11 mouse cellular contexts compared by ENCODE assay signal in the genomic region with DNA sequence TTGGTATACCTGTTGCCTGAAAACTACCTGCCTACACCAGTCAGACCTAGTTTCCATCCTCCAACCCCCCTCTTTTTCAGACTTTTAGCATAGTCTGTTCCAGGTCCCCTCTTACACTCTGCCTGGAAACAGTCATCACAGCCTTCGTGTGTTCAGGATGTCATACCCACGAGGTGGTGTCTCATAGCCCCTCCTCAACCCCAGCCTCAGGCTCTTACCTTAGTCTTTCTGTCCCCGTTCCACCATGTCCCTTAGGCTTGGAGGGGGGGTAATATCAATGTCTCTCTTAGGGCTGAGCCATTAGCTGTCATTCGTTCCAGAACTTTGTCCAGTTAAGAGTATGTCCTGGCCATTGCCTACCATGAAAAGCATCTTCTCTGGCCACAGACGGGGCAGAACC. TPM values are rescaled to one million over a fixed set of nuclear protein-coding genes. Genes with fewer than 3 reads are reported as not detected.
DNase-seq lines count a peak whose midpoint lies in the region; ATAC-seq lines count a peak whose summit lies in the region.
"Had no signal": no experiment of that assay in that cellular context is flagged by ENCODE, and none has a peak within 500 bp of the region (broad histone marks: within the 10 kb centered on the region; RNA-seq: fewer than 3 reads in every experiment).

No protein-coding gene starts in this region.

- H3K27me3 ChIP-seq in liver, embryonic 12.5 days (replicated peaks), result 0 out of 2 replicates have a peak, but pooled peaks cover 3% of the 10 kb centered on the region
- H3K27me3 ChIP-seq in liver, embryonic 11.5 days (replicated peaks; ENCODE audit: control insufficient read depth, insufficient read depth, low read length), result no peaks in the 10 kb centered on the region; the same call in 1 of the 2 replicates
- H3K27me3 ChIP-seq in forebrain, embryonic 12.5 days, result peaks cover 8% of the 10 kb centered on the region
- no peaks in the 10 kb centered on the region for H3K27me3 ChIP-seq in limb, embryonic 11.5 days (ENCODE audit: control insufficient read depth, insufficient read depth, low read length)
- H3K27me3 ChIP-seq in neural tube, embryonic 15.5 days (replicated peaks), result no peaks in the 10 kb centered on the region
- H3K27me3 ChIP-seq: CH12.LX had no signal

- ATAC-seq in liver, embryonic 12.5 days, result peak; percentile 44
- ATAC-seq in liver, embryonic 11.5 days (replicated peaks; ENCODE audit: low FRiP score), result no peak
- peak; percentile 20; the same call in 1 of the 2 replicates for ATAC-seq in forebrain, embryonic 12.5 days (ENCODE audit: low FRiP score)
- 0 out of 2 replicates have a peak, but pooled peaks have one; percentile 17 for ATAC-seq in limb, embryonic 11.5 days (ENCODE audit: insufficient number of reproducible peaks, low FRiP score, low TSS enrichment, low read depth)
- ATAC-seq in neural tube, embryonic 15.5 days (ENCODE audit: low FRiP score), result peak; percentile 14; the same call in 1 of the 2 replicates

- no peak overlapping the region for H3K27ac ChIP-seq in liver, embryonic 12.5 days
- H3K27ac ChIP-seq in liver, embryonic 11.5 days (ENCODE audit: low read depth, low read length), result no peak overlapping the region
- H3K27ac ChIP-seq in forebrain, embryonic 12.5 days, result no peak overlapping the region
- no peak overlapping the region for H3K27ac ChIP-seq in limb, embryonic 11.5 days (replicated peaks; ENCODE audit: low read depth, low read length)
- no peak overlapping the region for H3K27ac ChIP-seq in neural tube, embryonic 15.5 days (replicated peaks)
- H3K27ac ChIP-seq: limb, embryonic 12.5 days; midbrain, embryonic 12.5 days had no signal

- peak overlapping the region; percentile 54; the same call in 1 of the 2 replicates for H3K4me2 ChIP-seq in liver, embryonic 12.5 days
- H3K4me2 ChIP-seq in liver, embryonic 11.5 days, result no peak overlapping the region
- H3K4me2 ChIP-seq in forebrain, embryonic 12.5 days, result 0 out of 2 replicates have a peak overlapping the region, but pooled peaks have one; percentile 43
- H3K4me2 ChIP-seq in limb, embryonic 11.5 days (ENCODE audit: low read depth, severe bottlenecking), result no peak overlapping the region
- H3K4me2 ChIP-seq in neural tube, embryonic 15.5 days, result no peak overlapping the region

- no peak for DNase-seq in liver, embryonic 11.5 days (ENCODE audit: low spot score)
- no peak for DNase-seq in limb, embryonic 11.5 days (ENCODE audit: low spot score)
- no peak for DNase-seq in adrenal gland, postnatal 14 days
- DNase-seq in left cerebral cortex, adult 9 months (ENCODE audit: low spot score in 2 of 2), result no peak

- no peaks in the 10 kb centered on the region for H3K36me3 ChIP-seq in liver, embryonic 12.5 days
- no peaks in the 10 kb centered on the region for H3K36me3 ChIP-seq in liver, embryonic 11.5 days (ENCODE audit: control insufficient read depth, insufficient read depth, low read length)
- H3K36me3 ChIP-seq in forebrain, embryonic 12.5 days (replicated peaks), result no peaks in the 10 kb centered on the region
- H3K36me3 ChIP-seq in limb, embryonic 11.5 days (ENCODE audit: control insufficient read depth, insufficient read depth, low read length), result no peaks in the 10 kb centered on the region
- H3K36me3 ChIP-seq in neural tube, embryonic 15.5 days, result no peaks in the 10 kb centered on the region
- H3K36me3 ChIP-seq: limb, embryonic 12.5 days; midbrain, embryonic 12.5 days had no signal

- peaks cover 7% of the 10 kb centered on the region for H3K4me1 ChIP-seq in liver, embryonic 12.5 days
- H3K4me1 ChIP-seq in liver, embryonic 11.5 days (replicated peaks; ENCODE audit: control insufficient read depth, insufficient read depth, low read length), result no peaks in the 10 kb centered on the region; the same call in 1 of the 2 replicates
- H3K4me1 ChIP-seq in forebrain, embryonic 12.5 days, result peaks cover 6% of the 10 kb centered on the region
- H3K4me1 ChIP-seq in limb, embryonic 11.5 days (ENCODE audit: control insufficient read depth, insufficient read depth, low read length), result peaks cover 3% of the 10 kb centered on the region; the same call in 1 of the 2 replicates
- H3K4me1 ChIP-seq in neural tube, embryonic 15.5 days, result peaks cover 3% of the 10 kb centered on the region
- H3K4me1 ChIP-seq: midbrain, embryonic 12.5 days had no signal

- H3K9ac ChIP-seq in liver, embryonic 12.5 days, result no peak overlapping the region
- no peak overlapping the region for H3K9ac ChIP-seq in liver, embryonic 11.5 days (ENCODE audit: low read depth, low read length)
- no peak overlapping the region for H3K9ac ChIP-seq in forebrain, embryonic 12.5 days
- no peak overlapping the region for H3K9ac ChIP-seq in limb, embryonic 11.5 days (ENCODE audit: low read length)
- H3K9ac ChIP-seq in neural tube, embryonic 15.5 days (replicated peaks), result no peak overlapping the region
- H3K9ac ChIP-seq: limb, embryonic 12.5 days; midbrain, embryonic 12.5 days had no signal

- 16% methylated on average over 5 of the region's 5 CpGs for WGBS in liver, embryonic 12.5 days (ENCODE audit: insufficient replicate concordance)
- 30% methylated on average over 5 of the region's 5 CpGs for WGBS in liver, embryonic 11.5 days
- 36% methylated on average over 5 of the region's 5 CpGs for WGBS in forebrain, embryonic 12.5 days
- WGBS in limb, embryonic 11.5 days, result 38% methylated on average over 5 of the region's 5 CpGs
- WGBS in neural tube, embryonic 15.5 days, result 31% methylated on average over 5 of the region's 5 CpGs

- H3K9me3 ChIP-seq in liver, embryonic 12.5 days (replicated peaks), result no peaks in the 10 kb centered on the region
- H3K9me3 ChIP-seq in liver, embryonic 11.5 days (ENCODE audit: control insufficient read depth, low read length), result no peaks in the 10 kb centered on the region
- H3K9me3 ChIP-seq in forebrain, embryonic 12.5 days, result no peaks in the 10 kb centered on the region
- no peaks in the 10 kb centered on the region for H3K9me3 ChIP-seq in limb, embryonic 11.5 days (ENCODE audit: control insufficient read depth, low read length)
- H3K9me3 ChIP-seq in neural tube, embryonic 15.5 days (replicated peaks), result no peaks in the 10 kb centered on the region
- H3K9me3 ChIP-seq: midbrain, embryonic 12.5 days had no signal

- H3K4me3 ChIP-seq in liver, embryonic 12.5 days, result no peak overlapping the region
- H3K4me3 ChIP-seq in liver, embryonic 11.5 days (ENCODE audit: low read depth, low read length), result no peak overlapping the region
- no peak overlapping the region for H3K4me3 ChIP-seq in forebrain, embryonic 12.5 days (replicated peaks)
- no peak overlapping the region for H3K4me3 ChIP-seq in limb, embryonic 11.5 days (ENCODE audit: low read depth, low read length)
- H3K4me3 ChIP-seq in neural tube, embryonic 15.5 days (replicated peaks), result no peak overlapping the region
- H3K4me3 ChIP-seq: limb, embryonic 12.5 days; midbrain, embryonic 12.5 days had no signal

RNA-seq across cellular contexts. Expression of gene H2-Oa, which starts 9.0 kb away (rescaled TPM):
- 0.37 and 0.56 TPM in 2 replicates for polyA plus RNA-seq in liver, embryonic 12.5 days (2016; fragmentation: Nextera tagmentation; extraction: Ambion mirVana)
- 0.26 and 0.56 TPM in 2 replicates for polyA plus RNA-seq in liver, embryonic 11.5 days (2014; fragmentation: Nextera tagmentation; extraction: Ambion mirVana)
- polyA plus RNA-seq in forebrain, embryonic 12.5 days (2016; fragmentation: Nextera tagmentation; extraction: Ambion mirVana), result 0.27 and 0.41 TPM in 2 replicates
- 0.55 and 1.2 TPM in 2 replicates for polyA plus RNA-seq in limb, embryonic 11.5 days (2014; fragmentation: Nextera tagmentation; extraction: Ambion mirVana)
- 0.19 and 2.5 TPM in 2 replicates for polyA plus RNA-seq in neural tube, embryonic 15.5 days (2015; fragmentation: Nextera tagmentation; extraction: Ambion mirVana)
- total RNA-seq in adrenal gland, postnatal 14 days (2021), result 0.33 and 4.1 TPM in 2 replicates
- total RNA-seq: gastrocnemius, adult 2 months had no signal

RNA-seq across cellular contexts. Expression of gene H2-DMa, which starts 18.2 kb away (rescaled TPM):
- polyA plus RNA-seq in liver, embryonic 12.5 days (2016; fragmentation: Nextera tagmentation; extraction: Ambion mirVana), result 3.1 and 4.3 TPM in 2 replicates
- polyA plus RNA-seq in liver, embryonic 11.5 days (2014; fragmentation: Nextera tagmentation; extraction: Ambion mirVana), result 5.6 and 5.9 TPM in 2 replicates
- 9.1 and 9.6 TPM in 2 replicates for polyA plus RNA-seq in forebrain, embryonic 12.5 days (2016; fragmentation: Nextera tagmentation; extraction: Ambion mirVana)
- polyA plus RNA-seq in limb, embryonic 11.5 days (2014; fragmentation: Nextera tagmentation; extraction: Ambion mirVana), result 7.5 and 9.1 TPM in 2 replicates
- 19.8 and 31.3 TPM in 2 replicates for polyA plus RNA-seq in neural tube, embryonic 15.5 days (2015; fragmentation: Nextera tagmentation; extraction: Ambion mirVana)
- 8.0 and 18.8 TPM in 2 replicates for total RNA-seq in adrenal gland, postnatal 14 days (2021)

RNA-seq across cellular contexts. Expression of gene Brd2, which starts 21.2 kb away (rescaled TPM):
- 59.9 and 66.1 TPM in 2 replicates for polyA plus RNA-seq in liver, embryonic 12.5 days (2016; fragmentation: Nextera tagmentation; extraction: Ambion mirVana)
- 86.1 and 90.8 TPM in 2 replicates for polyA plus RNA-seq in liver, embryonic 11.5 days (2014; fragmentation: Nextera tagmentation; extraction: Ambion mirVana)
- 138 and 146 TPM in 2 replicates for polyA plus RNA-seq in forebrain, embryonic 12.5 days (2016; fragmentation: Nextera tagmentation; extraction: Ambion mirVana)
- 141 and 152 TPM in 2 replicates for polyA plus RNA-seq in limb, embryonic 11.5 days (2014; fragmentation: Nextera tagmentation; extraction: Ambion mirVana)
- polyA plus RNA-seq in neural tube, embryonic 15.5 days (2015; fragmentation: Nextera tagmentation; extraction: Ambion mirVana), result 115 and 122 TPM in 2 replicates
- total RNA-seq in adrenal gland, postnatal 14 days (2021), result 198 and 203 TPM in 2 replicates

RNA-seq across cellular contexts. Expression of gene H2-DMb2, which starts 41.9 kb away (rescaled TPM):
- 0.30 and 0.35 TPM in 2 replicates for polyA plus RNA-seq in liver, embryonic 12.5 days (2016; fragmentation: Nextera tagmentation; extraction: Ambion mirVana)
- polyA plus RNA-seq in liver, embryonic 11.5 days (2014; fragmentation: Nextera tagmentation; extraction: Ambion mirVana), result 0.32 and 0.34 TPM in 2 replicates
- not detected in 2 replicates for polyA plus RNA-seq in forebrain, embryonic 12.5 days (2016; fragmentation: Nextera tagmentation; extraction: Ambion mirVana)
- 0.23 TPM in 1 of 2 replicates, not detected in the other for polyA plus RNA-seq in limb, embryonic 11.5 days (2014; fragmentation: Nextera tagmentation; extraction: Ambion mirVana)
- 0.17 and 5.5 TPM in 2 replicates for polyA plus RNA-seq in neural tube, embryonic 15.5 days (2015; fragmentation: Nextera tagmentation; extraction: Ambion mirVana)
- total RNA-seq in adrenal gland, postnatal 14 days (2021), result 2.7 and 17.0 TPM in 2 replicates

RNA-seq across cellular contexts. Expression of gene H2-DMb1, which starts 51.7 kb away (rescaled TPM):
- polyA plus RNA-seq in liver, embryonic 12.5 days (2016; fragmentation: Nextera tagmentation; extraction: Ambion mirVana), result 0.21 and 0.45 TPM in 2 replicates
- 0.19 and 0.43 TPM in 2 replicates for polyA plus RNA-seq in liver, embryonic 11.5 days (2014; fragmentation: Nextera tagmentation; extraction: Ambion mirVana)
- 0.38 and 0.69 TPM in 2 replicates for polyA plus RNA-seq in forebrain, embryonic 12.5 days (2016; fragmentation: Nextera tagmentation; extraction: Ambion mirVana)
- 0.45 and 0.61 TPM in 2 replicates for polyA plus RNA-seq in limb, embryonic 11.5 days (2014; fragmentation: Nextera tagmentation; extraction: Ambion mirVana)
- 0.29 and 4.2 TPM in 2 replicates for polyA plus RNA-seq in neural tube, embryonic 15.5 days (2015; fragmentation: Nextera tagmentation; extraction: Ambion mirVana)
- total RNA-seq in adrenal gland, postnatal 14 days (2021), result 3.6 and 8.3 TPM in 2 replicates

Comparison
In these comparisons a context has a peak if more than half of its experiments do, and no peak if none do; other contexts are left out.
1. H3K4me2 ChIP-seq: peak in liver, embryonic 12.5 days (single experiment) and forebrain, embryonic 12.5 days (single experiment); none in liver, embryonic 11.5 days (single experiment), limb, embryonic 11.5 days (single experiment) and neural tube, embryonic 15.5 days (single experiment).